Mouse (Mus musculus): ENCODE measurements around the gene Vmn2r101. TPM values are rescaled to one million over a fixed set of nuclear protein-coding genes. Genes with fewer than 3 reads are reported as not detected.

The Vmn2r101 gene
- total RNA-seq (2022): not detected

GRCm38 (mm10) chr17:19576927-19577326 is at the start of gene Vmn2r101:
Gene Vmn2r101, plus strand, starts transcription at chr17:19577227.
- DNase-seq (ENCODE audit: low spot score): no peak

GRCm38 (mm10) chr17:19629328-19629727 is 52.3 kb downstream of the Vmn2r101 start:
- DNase-seq (ENCODE audit: low spot score): no peak

DNA sequence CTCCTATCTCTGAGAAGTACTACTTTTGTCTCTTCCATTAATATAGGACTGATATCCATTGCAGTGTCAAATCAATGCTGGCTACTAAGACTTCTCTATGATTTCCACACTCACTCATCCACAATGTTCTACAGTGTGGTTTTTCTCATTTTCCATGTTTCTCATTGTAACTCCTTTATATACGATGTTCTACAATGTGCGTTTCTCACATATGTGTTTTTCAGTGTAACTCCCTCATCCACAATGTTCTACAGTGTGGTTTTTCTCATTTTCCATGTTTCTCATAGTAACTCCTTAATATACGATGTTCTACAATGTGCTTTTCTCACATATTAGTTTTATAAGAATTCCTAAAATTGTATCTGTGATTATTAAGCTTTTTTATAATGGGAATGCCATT is 81.4 kb downstream of the Vmn2r101 start:
- DNase-seq (ENCODE audit: low spot score): no peak

DNA sequence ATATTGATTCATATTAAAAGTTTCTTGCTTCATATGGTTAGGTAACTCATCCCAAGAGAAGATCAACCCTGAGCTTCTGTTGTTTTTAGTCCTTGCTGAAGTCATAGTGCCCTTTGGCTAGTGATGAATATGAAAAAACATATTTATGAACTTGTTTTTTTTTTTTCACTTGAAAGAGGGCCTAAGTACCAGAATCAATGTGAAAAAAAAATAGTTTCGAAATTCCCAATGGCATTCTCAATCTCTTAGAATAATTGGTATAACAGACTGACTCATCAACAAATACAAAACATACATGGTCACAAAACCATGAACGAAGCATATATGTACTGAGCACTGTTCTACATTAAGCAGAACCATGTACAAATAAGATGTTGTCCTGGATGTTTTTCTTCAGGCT is 83.0 kb downstream of the Vmn2r101 start, which contains the start of gene Vmn2r102:
Gene Vmn2r102 (plus strand): TSS at position 301 of the 400 bp plus-strand sequence.
- DNase-seq (ENCODE audit: low spot score): no peak

Other genes starting within 250 kb of the Vmn2r101 start
- not detected for gene Vmn2r99, start 215.3 kb upstream of the Vmn2r101 start, total RNA-seq (2022)
- not detected for gene Vmn2r100, start 72.5 kb upstream of the Vmn2r101 start, total RNA-seq (2022)
- gene Vmn2r102, start 83.1 kb downstream of the Vmn2r101 start, total RNA-seq (2022): not detected
- gene Vmn2r103, start 196.1 kb downstream of the Vmn2r101 start, total RNA-seq (2022): not detected

Measured in heart, adult 8-10 months (tissue).